Mouse (Mus musculus): ENCODE measurements around the gene Heatr5b.

Heatr5b gene

DNA sequence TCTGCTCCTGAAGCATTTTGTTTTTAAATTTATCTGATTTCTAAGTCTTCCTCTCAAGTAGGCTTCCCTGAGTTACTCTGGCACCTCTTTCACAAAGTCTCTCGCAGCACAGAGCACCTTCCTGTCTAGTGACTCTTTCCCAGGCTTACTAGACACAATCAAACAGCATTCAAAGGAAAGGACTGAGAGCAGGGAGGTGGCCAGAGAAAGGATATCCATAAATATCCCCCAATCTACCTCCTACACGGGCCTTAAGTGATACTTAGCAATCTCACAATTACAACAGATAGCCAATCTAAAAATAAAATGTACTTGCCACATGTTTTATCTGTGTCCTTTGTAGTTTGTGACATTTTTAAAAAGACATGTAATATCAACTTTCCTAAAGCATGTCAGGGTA is 66.2 kb downstream of the Heatr5b start:
- no peak for DNase-seq (ENCODE audit: low read depth, low spot score)

DNA sequence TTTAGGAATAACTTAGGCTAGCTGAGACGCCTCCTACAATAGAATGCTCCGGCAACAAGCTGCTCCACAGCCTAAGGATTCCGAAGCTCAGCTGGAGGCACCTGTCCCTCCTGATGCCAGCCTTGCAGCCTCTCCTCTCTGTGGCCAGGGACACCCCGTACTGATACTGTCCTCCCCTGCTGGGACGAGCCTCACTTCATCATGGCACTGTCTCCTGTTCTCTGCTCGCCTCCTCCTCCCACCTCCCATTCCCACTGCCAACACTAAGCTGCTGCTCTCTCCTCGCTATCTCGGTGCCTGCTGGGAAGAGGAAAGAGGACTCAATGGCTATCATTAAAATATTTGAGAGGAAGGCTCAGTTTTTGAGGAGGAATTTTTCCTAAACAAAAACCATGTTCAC is 67.6 kb downstream of the Heatr5b start:
- DNase-seq (ENCODE audit: low read depth, low spot score), result no peak

DNA sequence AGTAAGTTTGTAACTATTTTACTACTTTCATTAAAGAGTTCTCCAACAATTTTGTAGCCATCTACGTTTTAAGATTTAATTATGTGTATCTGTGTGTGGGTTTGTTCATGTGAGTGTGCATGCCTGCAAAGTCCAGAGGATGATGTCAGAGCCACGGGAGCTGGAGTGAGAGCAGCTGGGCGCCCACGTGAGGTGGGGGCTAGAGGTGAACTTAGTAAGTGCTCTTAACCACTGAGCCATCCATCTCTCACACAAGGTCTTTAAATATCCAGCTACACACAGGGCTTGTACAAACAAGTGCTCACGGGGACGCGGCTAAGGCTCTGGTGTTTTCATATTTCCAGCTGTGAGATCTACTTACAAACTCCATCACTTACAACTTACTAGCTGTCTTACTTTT is 69.1 kb downstream of the Heatr5b start:
- no peak for DNase-seq (ENCODE audit: low read depth, low spot score)

DNA sequence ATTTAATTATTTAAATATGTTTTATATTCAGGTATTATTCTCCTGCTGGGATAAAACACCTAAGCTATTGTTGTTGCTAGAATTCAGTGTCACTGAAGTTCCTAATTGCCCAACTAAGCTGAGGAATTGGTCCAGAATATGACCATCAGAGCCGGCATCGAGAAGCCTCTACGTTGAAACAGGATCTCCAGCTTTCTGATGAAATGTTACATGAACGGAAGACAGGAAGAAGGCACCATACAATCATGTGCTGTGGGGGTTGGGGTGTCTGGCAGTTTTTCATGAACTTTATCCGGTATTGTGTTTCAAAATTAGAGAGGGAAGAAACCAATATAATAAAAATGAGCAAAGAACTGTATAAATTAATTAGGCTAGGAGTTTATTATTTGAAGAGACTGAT is 71.9 kb downstream of the Heatr5b start:
- no peak for DNase-seq (ENCODE audit: low read depth, low spot score)

DNA sequence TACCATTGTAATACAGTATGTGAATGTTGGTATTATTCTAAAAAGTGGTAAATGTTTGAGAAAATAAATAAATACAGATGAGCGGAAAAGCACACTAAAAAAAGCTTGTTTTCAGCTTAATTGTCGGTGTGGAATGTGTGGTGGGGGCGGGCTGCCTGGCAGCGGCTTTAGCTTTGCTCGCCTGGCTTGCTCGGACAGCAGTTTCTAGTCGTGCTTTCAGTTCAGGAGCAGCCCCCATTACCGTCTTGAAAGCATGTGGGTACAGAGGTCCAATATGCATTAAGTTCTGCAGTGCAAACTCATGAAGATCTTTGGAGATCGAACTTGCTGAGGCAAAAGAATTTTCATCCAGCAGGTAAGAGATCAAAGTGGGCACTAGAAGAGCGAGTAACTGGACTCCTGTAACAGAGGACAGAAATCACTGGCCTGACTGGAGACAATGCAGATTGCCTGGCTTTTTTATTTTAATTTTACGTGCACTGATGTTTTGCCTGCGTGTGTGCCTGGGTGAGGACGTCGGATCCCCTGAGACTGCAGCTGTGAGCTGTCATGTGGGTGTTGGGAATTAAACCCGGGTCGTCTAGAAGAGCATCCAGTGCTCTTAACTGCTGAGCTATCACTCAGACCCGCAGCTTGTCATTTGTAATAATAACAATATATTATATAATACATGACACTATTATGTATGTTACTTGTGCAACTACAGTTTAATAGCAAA is 82.1 kb downstream of the Heatr5b start:
- no peak for DNase-seq (ENCODE audit: low read depth, low spot score)

DNA sequence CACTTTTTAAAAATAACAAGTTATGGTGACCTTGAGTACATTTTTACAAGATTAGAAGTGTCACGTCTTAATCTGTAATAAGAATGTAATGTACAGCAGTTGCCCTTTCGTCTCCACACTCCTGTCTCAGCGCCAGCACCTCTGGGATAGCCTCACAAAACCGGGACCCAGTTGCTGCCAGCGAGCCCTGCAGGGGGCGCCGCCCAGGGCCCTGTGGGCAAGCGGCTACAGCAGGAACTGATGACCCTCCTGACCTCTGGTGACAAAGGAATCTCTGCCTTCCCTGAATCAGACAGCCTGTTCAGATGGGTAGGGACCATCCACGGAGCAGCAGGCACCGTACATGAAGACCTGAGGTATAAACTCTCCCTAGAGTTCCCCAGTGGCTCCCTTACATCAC is 83.1 kb downstream of the Heatr5b start:
- DNase-seq (ENCODE audit: low read depth, low spot score), result no peak

DNA sequence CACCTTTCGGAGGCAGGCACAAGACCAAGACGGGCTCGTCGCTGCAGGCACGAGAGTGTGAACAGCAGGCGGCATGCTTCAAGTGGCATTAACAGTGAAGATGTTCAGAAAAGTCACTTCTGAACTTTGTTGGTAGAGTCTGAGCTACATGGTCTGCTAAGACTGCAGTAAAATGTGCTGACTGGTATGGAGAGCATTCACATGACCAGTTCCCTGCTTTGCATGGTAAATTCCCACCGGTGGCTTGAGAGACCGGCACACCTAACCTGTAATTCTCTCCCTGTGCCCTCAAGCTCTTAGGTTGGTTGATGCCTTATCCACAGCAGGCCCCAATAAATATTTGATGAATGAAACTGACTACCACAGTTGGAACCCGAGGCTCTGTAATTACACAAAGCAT is 86.7 kb downstream of the Heatr5b start:
- no peak for DNase-seq (ENCODE audit: low read depth, low spot score)

DNA sequence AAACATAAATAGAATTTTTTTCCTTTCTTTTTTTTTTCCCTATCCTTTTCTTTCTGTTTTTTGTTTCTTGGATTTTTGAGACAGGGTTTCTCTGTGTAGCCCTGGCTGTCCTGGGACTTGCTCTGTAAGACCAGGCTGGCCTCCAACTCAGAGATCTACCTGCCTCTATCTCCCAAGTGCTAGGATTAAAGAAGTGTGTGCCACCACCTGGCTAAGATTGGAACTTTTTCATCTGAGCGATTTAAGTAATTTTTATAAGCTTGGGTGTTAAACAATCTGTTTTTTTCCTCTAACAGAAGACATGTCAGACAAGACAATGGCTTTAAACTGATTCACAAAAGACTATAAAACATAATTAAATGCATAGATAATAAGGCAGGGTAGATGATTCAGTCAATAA is 96.7 kb downstream of the Heatr5b start:
- DNase-seq (ENCODE audit: low read depth, low spot score), result peak; percentile 54

DNA sequence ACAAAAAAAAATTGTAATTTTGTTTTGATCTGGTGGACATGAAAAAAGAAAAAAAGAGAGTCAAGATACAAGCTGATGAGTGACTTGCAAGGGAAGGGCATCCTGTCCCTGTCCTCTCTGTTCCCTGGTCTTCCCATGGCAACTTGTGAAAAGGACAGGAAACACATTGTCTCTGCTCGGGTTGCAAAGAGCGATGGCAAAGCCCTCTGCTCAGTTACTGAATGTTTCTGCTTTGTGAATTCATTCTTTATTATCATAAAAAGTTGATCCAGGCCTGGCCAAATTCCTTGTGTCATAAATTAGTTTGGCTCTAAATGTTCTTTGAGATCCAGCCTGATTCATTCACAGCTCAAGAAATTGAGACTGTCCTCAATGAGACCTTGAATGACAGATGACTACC is 97.4 kb downstream of the Heatr5b start:
- DNase-seq (ENCODE audit: low read depth, low spot score), result no peak

DNA sequence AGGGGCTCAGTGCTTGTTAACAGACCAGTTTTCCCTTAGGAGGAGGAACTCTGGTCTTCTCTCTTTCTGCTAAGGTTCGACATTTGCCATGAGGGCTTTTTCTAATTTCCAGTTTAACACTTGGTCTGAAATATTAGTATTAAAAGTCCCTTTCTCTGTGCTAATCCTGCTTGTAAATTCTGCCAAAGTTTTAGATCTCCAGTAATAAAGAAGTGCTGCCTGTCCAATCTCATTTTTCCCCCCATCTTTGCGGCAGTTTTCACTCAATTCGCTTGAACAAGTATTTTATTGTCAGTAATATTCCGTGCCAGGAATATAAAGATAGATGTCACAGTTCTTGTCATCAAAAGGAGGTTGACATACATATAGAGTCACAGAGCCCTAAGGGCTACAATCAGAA is 98.1 kb downstream of the Heatr5b start, which contains the start of gene Strn:
Gene Strn, minus strand, starts transcription at position 101 of the 400 bp plus-strand sequence.
- DNase-seq (ENCODE audit: low read depth, low spot score), result no peak

DNA sequence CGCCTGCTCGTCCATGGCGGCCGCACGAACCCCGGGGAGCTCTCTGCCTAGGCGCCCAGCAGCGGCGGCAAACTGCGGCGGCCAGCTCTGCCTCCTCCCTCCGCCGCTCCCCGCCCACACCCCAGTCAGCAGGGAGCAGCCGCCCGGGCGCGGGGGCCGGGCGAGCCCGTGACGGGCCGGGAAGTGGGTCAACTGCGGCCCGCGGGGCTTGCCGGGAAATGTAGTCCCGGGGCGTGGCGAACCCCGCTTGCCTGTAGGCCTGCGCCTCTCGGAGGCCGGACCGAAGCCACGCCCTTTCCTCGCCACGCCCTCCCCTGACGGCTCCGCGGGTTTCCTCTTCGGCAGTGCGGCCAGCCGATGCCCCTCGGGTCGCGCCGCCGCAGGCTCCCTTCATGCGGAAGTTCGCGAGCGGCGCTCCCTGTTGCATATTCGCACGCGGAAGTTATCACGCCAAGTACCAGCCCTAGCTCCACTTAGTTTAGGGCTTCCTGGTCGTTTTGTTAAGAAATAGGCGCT is 98.6 kb downstream of the Heatr5b start:
- peak; percentile 100 for DNase-seq (ENCODE audit: low read depth, low spot score)

DNA sequence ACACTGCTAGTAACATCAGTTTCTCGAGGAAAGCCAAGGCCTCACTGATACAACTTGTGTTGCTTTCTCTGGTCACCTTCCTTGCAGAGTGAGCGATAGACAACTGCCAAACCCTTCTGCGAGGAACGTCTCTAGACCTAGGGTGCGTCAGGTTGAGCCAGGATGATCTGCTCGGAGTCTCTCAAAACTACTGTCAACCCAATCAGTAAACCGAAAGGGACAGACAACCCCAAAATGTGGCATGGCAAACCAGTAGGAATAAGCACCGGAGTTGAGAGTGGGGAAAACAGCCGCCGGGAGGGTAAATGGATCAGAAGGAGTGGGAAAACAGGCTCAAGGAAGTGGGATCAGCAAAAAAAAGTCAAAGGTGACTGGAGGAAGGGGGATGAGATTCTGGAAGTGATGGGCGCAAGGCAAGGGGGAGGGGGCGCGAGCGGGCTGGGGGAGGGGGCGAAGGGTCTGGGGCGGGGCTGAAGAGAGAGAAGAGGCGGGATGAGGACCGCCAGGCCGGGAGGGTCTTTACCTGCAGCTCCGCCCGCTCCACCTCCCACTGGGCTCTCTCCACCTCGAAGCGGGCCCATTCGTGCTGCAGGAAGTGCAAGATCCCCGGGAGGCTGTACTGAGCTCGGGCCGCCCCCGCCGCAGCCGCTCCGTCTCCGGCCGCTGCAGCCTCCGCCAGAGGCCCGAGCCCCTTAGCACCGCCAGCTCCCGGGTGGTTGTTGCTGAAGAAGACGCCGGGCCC is 99.3 kb downstream of the Heatr5b start:
- DNase-seq (ENCODE audit: low read depth, low spot score), result peak; percentile 43

DNA sequence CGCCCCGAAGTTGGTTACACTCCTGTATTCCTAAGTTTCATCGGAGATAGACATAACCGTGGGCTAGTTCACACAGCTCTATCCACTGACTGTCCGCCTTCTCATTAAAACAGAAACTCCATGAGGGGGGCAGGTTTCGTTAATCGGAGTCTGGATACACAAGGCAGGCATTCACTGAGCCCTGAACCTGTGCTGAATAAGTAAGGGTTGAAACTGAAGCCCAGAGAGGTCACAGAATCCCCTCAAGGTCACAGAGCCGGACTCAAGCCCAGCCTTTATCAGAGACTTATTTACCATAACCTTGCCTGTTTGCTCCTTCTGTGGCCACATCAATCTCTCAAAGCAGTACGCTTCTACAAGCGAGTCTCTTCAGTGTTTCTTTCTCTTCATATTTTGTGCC is 100.4 kb downstream of the Heatr5b start:
- no peak for DNase-seq (ENCODE audit: low read depth, low spot score)

DNA sequence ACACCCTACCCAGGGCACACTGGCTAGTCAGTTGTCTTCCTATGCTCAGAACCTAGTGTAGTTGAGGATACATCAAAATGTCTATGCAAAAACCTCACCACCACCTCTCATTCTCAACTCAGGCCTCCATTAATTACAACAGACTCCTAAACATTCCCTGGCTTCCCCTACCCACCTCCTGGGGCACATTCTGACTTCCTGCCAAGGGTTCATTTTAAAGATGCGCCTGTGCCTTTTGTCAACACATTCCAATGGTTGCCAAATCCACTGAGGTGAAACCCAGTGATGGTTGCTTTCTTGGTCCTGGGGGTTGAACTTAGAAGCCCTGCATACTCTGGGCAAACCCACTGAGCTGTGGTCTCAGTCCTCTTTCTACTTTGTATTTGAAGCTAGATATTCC is 103.1 kb downstream of the Heatr5b start:
- DNase-seq (ENCODE audit: low read depth, low spot score), result no peak

DNA sequence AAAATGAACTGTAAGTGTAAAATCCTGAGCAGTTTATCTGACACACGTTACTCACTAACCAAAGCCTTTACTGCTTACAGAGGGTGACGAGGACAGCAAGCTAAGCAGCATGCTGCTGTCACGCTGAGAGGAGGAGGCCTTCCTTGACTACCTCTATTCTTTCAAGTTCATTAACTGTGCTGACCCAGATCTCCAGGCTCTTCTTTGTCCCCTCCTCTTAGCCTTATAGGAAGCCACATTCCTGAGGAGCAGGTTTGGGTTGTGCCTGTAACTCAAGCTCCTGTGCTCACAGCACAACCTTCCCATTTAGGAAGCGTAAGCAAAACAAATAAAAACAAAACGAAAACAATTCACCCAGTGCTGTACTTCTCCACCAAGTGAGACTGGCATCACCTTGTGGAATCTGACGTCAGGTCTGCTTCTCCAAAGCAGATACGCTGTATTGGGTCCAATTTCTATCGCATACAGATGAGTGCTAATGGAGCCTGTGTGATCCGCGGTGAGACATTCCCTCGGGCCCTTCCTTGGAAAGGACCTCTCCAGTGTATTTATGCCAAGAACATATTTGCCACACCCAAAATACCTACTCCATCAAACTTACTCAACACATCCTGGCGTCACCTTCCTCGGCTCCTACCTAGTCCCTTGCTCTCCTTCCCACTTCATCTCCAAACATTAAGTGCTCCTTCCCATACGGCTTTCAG is 108.3 kb downstream of the Heatr5b start:
- no peak for DNase-seq (ENCODE audit: low read depth, low spot score)

DNA sequence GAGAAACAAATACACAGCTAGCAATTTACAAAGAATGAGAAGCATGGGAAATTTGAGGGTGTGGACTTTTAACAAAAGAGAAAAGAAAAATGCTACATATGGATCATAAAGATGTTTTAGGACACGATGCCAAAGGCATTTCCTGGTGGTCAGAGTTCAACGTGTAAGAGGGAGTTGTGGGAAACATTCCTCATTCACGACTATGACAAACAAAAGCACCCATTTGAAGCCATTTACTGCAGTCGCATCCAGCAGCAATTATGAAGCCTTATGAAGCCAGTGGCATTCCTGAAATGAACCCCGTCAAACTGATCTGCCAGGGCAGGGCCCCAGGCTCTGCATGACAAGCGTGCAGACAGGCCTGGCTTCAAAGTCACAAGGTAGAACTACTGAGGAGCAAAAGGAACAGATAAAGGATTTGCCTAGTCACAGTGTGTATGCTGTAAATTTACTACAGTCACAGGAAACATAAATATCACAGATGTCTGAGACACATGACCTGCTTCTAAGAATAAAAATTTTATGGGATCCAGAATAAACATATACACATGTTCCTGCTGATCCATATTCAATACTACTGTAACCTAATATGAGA is 110.6 kb downstream of the Heatr5b start:
- DNase-seq (ENCODE audit: low read depth, low spot score), result no peak

DNA sequence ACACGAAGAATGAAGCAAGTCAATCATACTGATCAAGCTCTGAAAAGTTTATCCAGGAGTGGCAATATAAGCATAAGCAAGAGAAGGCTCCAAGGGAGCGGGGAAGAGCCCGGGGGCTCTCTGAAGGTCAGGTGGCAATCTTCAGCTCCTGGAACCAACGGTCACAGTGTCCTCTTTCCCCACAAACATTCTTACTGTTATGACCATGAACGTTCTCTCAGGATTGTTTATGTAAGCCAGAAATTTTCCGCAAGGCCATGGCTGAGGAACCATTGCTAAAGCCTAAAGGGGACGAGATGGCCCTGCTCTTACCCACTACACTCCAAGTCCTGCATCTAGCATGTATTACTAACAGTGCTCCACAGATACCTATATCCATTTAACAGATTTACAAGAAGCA is 113.5 kb downstream of the Heatr5b start:
- DNase-seq (ENCODE audit: low read depth, low spot score), result no peak

DNA sequence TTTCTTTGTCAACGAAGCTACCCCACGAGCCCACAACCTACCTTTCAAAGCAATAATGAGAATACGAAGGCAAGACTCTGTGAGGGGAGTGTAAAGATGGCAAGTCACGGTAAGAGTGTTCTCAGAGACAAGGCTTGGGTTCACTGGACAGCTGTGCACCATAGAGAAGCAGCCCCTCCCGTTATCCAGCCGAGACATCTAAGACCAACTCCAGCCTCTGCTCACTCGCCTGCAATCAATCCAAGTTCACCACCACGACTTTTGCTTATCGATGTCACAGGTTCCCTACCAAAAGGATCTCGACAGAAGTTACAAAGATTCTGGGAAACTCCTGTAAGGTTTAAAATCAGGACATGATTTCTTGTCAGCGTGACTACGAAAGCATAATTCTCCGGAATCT is 116.1 kb downstream of the Heatr5b start:
- no peak for DNase-seq (ENCODE audit: low read depth, low spot score)

DNA sequence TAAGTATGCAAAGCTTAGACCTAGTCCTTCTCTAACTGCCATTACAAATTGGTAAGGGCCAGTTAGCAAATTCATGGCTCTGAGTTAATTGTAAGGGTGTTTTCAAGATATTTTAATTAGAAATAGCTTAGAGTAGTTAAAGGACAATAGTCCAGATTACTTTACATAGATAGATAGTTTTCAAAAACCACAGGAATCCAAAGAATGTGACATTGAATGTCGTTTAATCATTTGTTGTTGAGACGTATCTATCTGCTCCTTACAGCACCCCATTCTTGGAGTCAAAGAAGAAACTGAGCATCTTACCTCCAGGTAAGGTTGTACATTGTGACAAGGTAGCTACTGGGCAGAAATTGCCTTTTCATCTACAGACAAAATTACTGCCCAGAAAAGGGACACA is 124.9 kb downstream of the Heatr5b start:
- DNase-seq (ENCODE audit: low read depth, low spot score), result no peak

DNA sequence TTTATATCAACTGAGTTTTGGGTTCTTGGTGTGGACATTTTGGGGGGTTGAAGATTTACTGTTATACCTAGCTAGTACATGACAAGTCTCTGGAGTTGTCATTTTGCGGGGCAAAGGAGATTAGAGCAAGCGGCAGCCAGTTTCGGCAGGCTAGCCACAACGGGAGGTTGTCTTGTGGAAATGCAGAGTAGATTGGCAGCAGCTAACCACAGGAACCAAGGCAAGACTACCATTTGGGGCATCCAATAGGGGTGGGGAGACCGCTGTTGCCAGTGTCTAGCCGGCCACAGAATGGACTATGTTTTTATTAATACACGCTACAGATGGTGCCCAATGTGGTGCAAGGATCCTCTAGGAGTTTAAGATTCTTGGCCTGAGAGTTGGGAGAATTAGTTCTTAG is 126.7 kb downstream of the Heatr5b start:
- DNase-seq (ENCODE audit: low read depth, low spot score), result no peak

DNA sequence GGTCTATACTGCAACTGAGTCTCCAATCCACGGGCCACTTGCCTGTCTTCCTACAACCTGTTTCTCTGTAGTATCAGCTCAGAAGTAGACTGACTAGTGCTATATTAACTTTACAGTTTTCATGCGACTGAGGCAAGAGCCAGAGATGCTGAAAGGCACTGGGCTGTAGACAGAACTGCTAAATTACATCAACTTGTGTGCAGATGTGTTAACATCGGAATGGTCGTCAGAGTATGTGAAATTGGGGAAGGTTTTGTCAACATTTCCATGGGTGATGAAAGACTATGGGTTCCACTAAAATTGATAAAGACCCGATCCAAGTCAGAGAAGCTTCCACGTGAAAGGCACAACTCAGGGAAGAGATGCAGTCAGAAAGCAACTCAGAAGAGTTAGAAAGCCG is 132.2 kb downstream of the Heatr5b start:
- DNase-seq (ENCODE audit: low read depth, low spot score), result no peak
